Mouse (Mus musculus) colon, adult 2 months (tissue): ENCODE measurements around the gene Slc27a2. TPM values are rescaled to one million over a fixed set of nuclear protein-coding genes. Genes with fewer than 3 reads are reported as not detected.

Source experiments
- polyA plus RNA-seq: library from polyadenylated mRNA; depleted of rRNA; stranded (reverse); fragments of >200 nt; gene quantifications from 2 replicates; pipeline ENCODE4 v1.2.3, GENCODE M21; 2012; rRNA removed

Slc27a2 gene
- 4.2 and 4.8 TPM in 2 replicates for polyA plus RNA-seq

DNA sequence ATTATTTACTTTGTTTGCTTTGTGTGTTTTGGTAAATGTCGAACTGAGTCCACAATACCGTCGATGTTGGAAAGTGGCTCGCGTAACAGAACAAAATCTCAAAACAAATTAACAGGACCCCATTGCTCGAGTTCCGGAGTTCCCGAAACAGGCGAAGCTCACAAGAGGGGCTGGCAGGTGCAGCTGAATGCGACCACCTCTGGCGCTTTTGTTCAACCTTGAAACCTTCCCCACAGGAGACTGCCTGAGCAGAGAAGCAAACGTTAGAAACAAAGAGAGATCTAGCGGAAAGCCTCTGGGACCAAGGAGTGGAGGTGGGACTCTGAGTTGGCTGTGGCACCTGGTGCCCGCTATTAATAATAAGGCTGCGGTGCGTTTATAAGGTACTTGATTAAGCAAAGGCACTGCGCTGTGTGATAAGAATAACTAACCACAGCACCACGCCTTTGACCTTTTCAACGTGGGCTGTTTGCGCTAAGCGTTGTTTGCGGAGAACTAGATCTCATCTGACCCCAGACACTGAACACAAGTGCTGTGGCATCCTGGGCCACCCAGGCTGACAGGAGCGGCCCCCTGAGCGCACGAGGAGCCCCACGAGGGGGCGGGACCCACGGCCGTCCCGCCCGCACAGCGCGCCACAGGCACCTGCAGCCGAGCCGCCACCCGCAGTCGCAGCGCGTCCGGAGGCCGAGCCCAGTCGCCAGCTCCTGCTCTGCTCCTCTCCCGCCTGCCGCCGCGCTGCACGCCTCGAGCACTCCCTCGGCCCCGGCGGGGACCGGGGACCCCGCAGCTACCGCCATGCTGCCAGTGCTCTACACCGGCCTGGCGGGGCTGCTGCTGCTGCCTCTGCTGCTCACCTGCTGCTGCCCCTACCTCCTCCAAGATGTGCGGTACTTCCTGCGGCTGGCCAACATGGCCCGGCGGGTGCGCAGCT is at the start of gene Slc27a2:
TSS of gene Slc27a2 (plus strand) at position 51 of the 934 bp plus-strand sequence.

DNA sequence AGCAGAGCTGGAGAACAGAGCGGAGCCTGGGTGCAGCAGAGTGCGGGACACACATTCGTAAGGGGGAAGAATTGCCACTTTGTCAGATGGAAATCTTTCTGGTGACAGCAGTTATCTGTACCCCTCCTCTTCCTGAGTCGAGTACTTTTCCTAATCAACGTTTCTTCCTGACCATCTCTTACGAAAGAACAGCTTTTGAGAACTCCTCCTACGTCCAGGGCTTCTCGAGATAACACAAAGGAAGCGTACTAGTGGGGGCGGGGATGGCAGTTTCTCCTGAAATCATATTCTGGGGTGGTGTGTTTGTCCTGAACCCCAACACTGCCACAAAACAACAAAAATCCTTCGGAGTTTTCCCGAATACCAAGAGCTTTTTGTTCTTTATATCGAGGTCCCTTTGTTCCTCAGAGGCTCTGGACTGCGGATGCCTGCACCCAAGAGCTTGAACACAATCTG is 67.1 kb downstream of the Slc27a2 start, which contains the start of gene Hdc:
TSS of gene Hdc (minus strand) at position 51 of the 456 bp plus-strand sequence.

Other genes starting within 250 kb of the Slc27a2 start
- gene Atp8b4, start 51.7 kb upstream of the Slc27a2 start, polyA plus RNA-seq, result 0.07 and 0.14 TPM in 2 replicates
- gene Hdc, start 66.9 kb downstream of the Slc27a2 start, polyA plus RNA-seq, result 0.42 and 0.64 TPM in 2 replicates
- 4.7 and 4.8 TPM in 2 replicates for gene Gabpb1, start 123.9 kb downstream of the Slc27a2 start, polyA plus RNA-seq
- 10.6 and 11.0 TPM in 2 replicates for gene Usp8, start 154.9 kb downstream of the Slc27a2 start, polyA plus RNA-seq
- gene Usp50, start 231.1 kb downstream of the Slc27a2 start, polyA plus RNA-seq, result 0.23 and 0.67 TPM in 2 replicates